Mouse (Mus musculus) mouse embryonic stem cell (cell line): Measurements from ENCODE around the gene Lrrn3.

Source experiments
- in situ Hi-C, 2 experiments: fragments of 300-500 bp; cut with MboI; formaldehyde crosslinking; loops; 1 replicate in 1 of 2; 3 replicates in 1 of 2; pipeline ENCODE4 v1.14.3; 2019 to 2020; ENCODE audit warnings: low sequenced_read_pairs in 2 of 2, low pct_unique_long_range_greater_than_20kb in 1 of 2, mixed read lengths in 1 of 2; ENCODE audit not compliant: unreplicated experiment in 1 of 2

Lrrn3 gene

GRCm38 (mm10) chr12:41486331-41486730 lies at the start of gene Lrrn3:
Lrrn3 (minus strand) TSS chr12:41486431.
- in situ Hi-C loops, result loop anchor here (10.0 kb wide), 2 partner anchors 642 to 652 kb away; no protein-coding TSS in a partner anchor

GRCm38 (mm10) chr12:41528410-41528809 lies 42.2 kb upstream of the Lrrn3 start:
- in situ Hi-C loops, result no loop called here

GRCm38 (mm10) chr12:41526688-41527087 lies 40.5 kb upstream of the Lrrn3 start:
- in situ Hi-C loops, result no loop called here

GRCm38 (mm10) chr12:41521671-41522070 lies 35.4 kb upstream of the Lrrn3 start:
- in situ Hi-C loops, result no loop called here

- in situ Hi-C loops, result no loop called here
Observed at GRCm38 (mm10) chr12:41520326-41520725, 34.1 kb upstream of the Lrrn3 start.

GRCm38 (mm10) chr12:41518897-41519296 lies 32.7 kb upstream of the Lrrn3 start:
- in situ Hi-C loops, result no loop called here

GRCm38 (mm10) chr12:41510588-41510987 lies 24.4 kb upstream of the Lrrn3 start:
- in situ Hi-C loops, result no loop called here

GRCm38 (mm10) chr12:41508610-41509009 lies 22.4 kb upstream of the Lrrn3 start:
- in situ Hi-C loops, result no loop called here

- in situ Hi-C loops, result no loop called here
Observed at GRCm38 (mm10) chr12:41500049-41500820, 14.0 kb upstream of the Lrrn3 start.

GRCm38 (mm10) chr12:41494620-41495019 lies 8.4 kb upstream of the Lrrn3 start:
- in situ Hi-C loops, result no loop called here

- in situ Hi-C loops, result loop anchor here (10.0 kb wide), 2 partner anchors 642 to 652 kb away; no protein-coding TSS in a partner anchor
Observed at GRCm38 (mm10) chr12:41487005-41487404, 774 bp upstream of the Lrrn3 start.

GRCm38 (mm10) chr12:41485512-41486215 lies 567 bp downstream of the Lrrn3 start:
- in situ Hi-C loops, result loop anchor here (10.0 kb wide), 2 partner anchors 641 to 651 kb away; no protein-coding TSS in a partner anchor

GRCm38 (mm10) chr12:41484689-41485511 lies 1.3 kb downstream of the Lrrn3 start:
- in situ Hi-C loops, result loop anchor here (10.0 kb wide), 2 partner anchors 640 to 650 kb away; no protein-coding TSS in a partner anchor

GRCm38 (mm10) chr12:41483593-41484451 lies 2.4 kb downstream of the Lrrn3 start:
- in situ Hi-C loops, result loop anchor here (10.0 kb wide), 2 partner anchors 639 to 649 kb away; no protein-coding TSS in a partner anchor

- in situ Hi-C loops, result loop anchor here (10.0 kb wide), 2 partner anchors 638 to 648 kb away; no protein-coding TSS in a partner anchor
Observed at GRCm38 (mm10) chr12:41483091-41483592, 3.1 kb downstream of the Lrrn3 start.

- in situ Hi-C loops, result loop anchor here (10.0 kb wide), 2 partner anchors 637 to 647 kb away; no protein-coding TSS in a partner anchor
Observed at GRCm38 (mm10) chr12:41481486-41481885, 4.7 kb downstream of the Lrrn3 start.

- in situ Hi-C loops, result no loop called here
Observed at GRCm38 (mm10) chr12:41469096-41469801, 17.0 kb downstream of the Lrrn3 start.
